Mouse (Mus musculus): ENCODE measurements around the gene Brsk1. TPM values are rescaled to one million over a fixed set of nuclear protein-coding genes. Genes with fewer than 3 reads are reported as not detected.

The Brsk1 gene
- polyA plus RNA-seq, 1 experiment from 2014 or later: 1.7 TPM

- H3K4me1 ChIP-seq (ENCODE audit: control insufficient read depth, insufficient read depth, low read length): peaks cover 32% of the 10 kb centered on the region
- H3K27me3 ChIP-seq (ENCODE audit: control insufficient read depth, insufficient read depth, low read length): no peaks in the 10 kb centered on the region
- H3K36me3 ChIP-seq (ENCODE audit: control insufficient read depth, insufficient read depth, low read length): peaks cover 6% of the 10 kb centered on the region
- peak within 1 kb of the TSS; percentile 96 for H3K27ac ChIP-seq (ENCODE audit: low read depth, low read length)
- under 1% methylated on average over 53 of the region's 54 CpGs for WGBS (ENCODE audit: insufficient replicate concordance)
- H3K9me3 ChIP-seq (replicated peaks; ENCODE audit: control insufficient read depth, low read length): no peaks in the 10 kb centered on the region
- H3K4me2 ChIP-seq: peak within 1 kb of the TSS; percentile 71
- peak within 1 kb of the TSS; percentile 94 for H3K9ac ChIP-seq (ENCODE audit: low read depth, low read length)
- ATAC-seq (replicated peaks; ENCODE audit: insufficient number of reproducible peaks, low FRiP score, low TSS enrichment): peak; percentile 97
- peak within 1 kb of the TSS; percentile 91 for H3K4me3 ChIP-seq (ENCODE audit: low read depth, low read length)
These were observed 31.4 kb upstream of the Brsk1 start, which contains the start of gene Ppp6r1 for GRCm38 (mm10) chr7:4658912-4659551. Ppp6r1 (minus strand) TSS chr7:4659019.

GRCm38 (mm10) chr7:4659911-4660443, 30.4 kb upstream of the Brsk1 start:
- H3K9me3 ChIP-seq (replicated peaks; ENCODE audit: control insufficient read depth, low read length): no peaks in the 10 kb centered on the region
- peak overlapping the region; percentile 94 for H3K9ac ChIP-seq (ENCODE audit: low read depth, low read length)
- ATAC-seq (replicated peaks; ENCODE audit: insufficient number of reproducible peaks, low FRiP score, low TSS enrichment): no peak
- H3K4me1 ChIP-seq (ENCODE audit: control insufficient read depth, insufficient read depth, low read length): peaks cover 25% of the 10 kb centered on the region
- H3K4me3 ChIP-seq (ENCODE audit: low read depth, low read length): peak overlapping the region; percentile 91
- WGBS (ENCODE audit: insufficient replicate concordance): 69% methylated on average over 3 of the region's 3 CpGs
- H3K4me2 ChIP-seq: peak overlapping the region; percentile 71
- peaks cover 12% of the 10 kb centered on the region for H3K36me3 ChIP-seq (ENCODE audit: control insufficient read depth, insufficient read depth, low read length)
- H3K27ac ChIP-seq (ENCODE audit: low read depth, low read length): peak overlapping the region; percentile 96; the same call in 1 of the 2 replicates
- no peaks in the 10 kb centered on the region for H3K27me3 ChIP-seq (ENCODE audit: control insufficient read depth, insufficient read depth, low read length)

- no peak overlapping the region for H3K27ac ChIP-seq (ENCODE audit: low read depth, low read length)
- H3K4me1 ChIP-seq (ENCODE audit: control insufficient read depth, insufficient read depth, low read length): peaks cover 6% of the 10 kb centered on the region
- no peaks in the 10 kb centered on the region for H3K9me3 ChIP-seq (replicated peaks; ENCODE audit: control insufficient read depth, low read length)
- ATAC-seq (replicated peaks; ENCODE audit: insufficient number of reproducible peaks, low FRiP score, low TSS enrichment): no peak
- peaks cover 18% of the 10 kb centered on the region for H3K36me3 ChIP-seq (ENCODE audit: control insufficient read depth, insufficient read depth, low read length)
- no peaks in the 10 kb centered on the region for H3K27me3 ChIP-seq (ENCODE audit: control insufficient read depth, insufficient read depth, low read length)
- no peak overlapping the region for H3K9ac ChIP-seq (ENCODE audit: low read depth, low read length)
- H3K4me2 ChIP-seq: no peak overlapping the region
- no peak overlapping the region for H3K4me3 ChIP-seq (ENCODE audit: low read depth, low read length)
- WGBS (ENCODE audit: insufficient replicate concordance): 61% methylated on average over 8 of the region's 8 CpGs
These were observed 27.2 kb upstream of the Brsk1 start for GRCm38 (mm10) chr7:4663179-4663578.

GRCm38 (mm10) chr7:4663742-4664141, 26.7 kb upstream of the Brsk1 start:
- no peaks in the 10 kb centered on the region for H3K27me3 ChIP-seq (ENCODE audit: control insufficient read depth, insufficient read depth, low read length)
- peaks cover 22% of the 10 kb centered on the region for H3K36me3 ChIP-seq (ENCODE audit: control insufficient read depth, insufficient read depth, low read length)
- 83% methylated on average over 2 of the region's 2 CpGs for WGBS (ENCODE audit: insufficient replicate concordance)

GRCm38 (mm10) chr7:4666871-4667270, 23.5 kb upstream of the Brsk1 start:
- H3K36me3 ChIP-seq (ENCODE audit: control insufficient read depth, insufficient read depth, low read length): peaks cover 26% of the 10 kb centered on the region
- ATAC-seq (replicated peaks; ENCODE audit: insufficient number of reproducible peaks, low FRiP score, low TSS enrichment): no peak
- no peak overlapping the region for H3K27ac ChIP-seq (ENCODE audit: low read depth, low read length)
- no peak overlapping the region for H3K4me3 ChIP-seq (ENCODE audit: low read depth, low read length)
- no peak overlapping the region for H3K9ac ChIP-seq (ENCODE audit: low read depth, low read length)
- 93% methylated on average over 5 of the region's 5 CpGs for WGBS (ENCODE audit: insufficient replicate concordance)
- H3K4me1 ChIP-seq (ENCODE audit: control insufficient read depth, insufficient read depth, low read length): no peaks in the 10 kb centered on the region
- no peaks in the 10 kb centered on the region for H3K9me3 ChIP-seq (replicated peaks; ENCODE audit: control insufficient read depth, low read length)
- no peaks in the 10 kb centered on the region for H3K27me3 ChIP-seq (ENCODE audit: control insufficient read depth, insufficient read depth, low read length)
- no peak overlapping the region for H3K4me2 ChIP-seq

More at GRCm38 (mm10) chr7:4663742-4664141, 26.7 kb upstream of the Brsk1 start:
- Histone ChIP-seq H3K4me2 (no peak overlapping the region), H3K4me1 (ENCODE audit: control insufficient read depth, insufficient read depth, low read length) (peaks cover 6% of the 10 kb centered on the region), H3K27ac (ENCODE audit: low read depth, low read length) (no peak overlapping the region), H3K4me3 (ENCODE audit: low read depth, low read length) (no peak overlapping the region), H3K9ac (ENCODE audit: low read depth, low read length) (no peak overlapping the region), H3K9me3 (replicated peaks; ENCODE audit: control insufficient read depth, low read length) (no peaks in the 10 kb centered on the region)
- ATAC-seq (replicated peaks; ENCODE audit: insufficient number of reproducible peaks, low FRiP score, low TSS enrichment): no peak

GRCm38 (mm10) chr7:4668506-4668905, 21.9 kb upstream of the Brsk1 start:
- no peak for ATAC-seq (replicated peaks; ENCODE audit: insufficient number of reproducible peaks, low FRiP score, low TSS enrichment)
- Histone ChIP-seq H3K4me1 (ENCODE audit: control insufficient read depth, insufficient read depth, low read length) (no peaks in the 10 kb centered on the region), H3K27me3 (ENCODE audit: control insufficient read depth, insufficient read depth, low read length) (no peaks in the 10 kb centered on the region), H3K27ac (ENCODE audit: low read depth, low read length) (no peak overlapping the region), H3K36me3 (ENCODE audit: control insufficient read depth, insufficient read depth, low read length) (peaks cover 20% of the 10 kb centered on the region), H3K9me3 (replicated peaks; ENCODE audit: control insufficient read depth, low read length) (no peaks in the 10 kb centered on the region), H3K9ac (ENCODE audit: low read depth, low read length) (no peak overlapping the region), H3K4me3 (ENCODE audit: low read depth, low read length) (no peak overlapping the region), H3K4me2 (no peak overlapping the region)
- WGBS (ENCODE audit: insufficient replicate concordance): 91% methylated on average over 8 of the region's 8 CpGs

- no peaks in the 10 kb centered on the region for H3K27me3 ChIP-seq (ENCODE audit: control insufficient read depth, insufficient read depth, low read length)
- peaks cover 20% of the 10 kb centered on the region for H3K36me3 ChIP-seq (ENCODE audit: control insufficient read depth, insufficient read depth, low read length)
- H3K4me2 ChIP-seq: no peak overlapping the region
- H3K27ac ChIP-seq (ENCODE audit: low read depth, low read length): no peak overlapping the region
- no peaks in the 10 kb centered on the region for H3K4me1 ChIP-seq (ENCODE audit: control insufficient read depth, insufficient read depth, low read length)
- no peaks in the 10 kb centered on the region for H3K9me3 ChIP-seq (replicated peaks; ENCODE audit: control insufficient read depth, low read length)
- no peak overlapping the region for H3K9ac ChIP-seq (ENCODE audit: low read depth, low read length)
- WGBS (ENCODE audit: insufficient replicate concordance): 91% methylated on average over 9 of the region's 9 CpGs
- no peak overlapping the region for H3K4me3 ChIP-seq (ENCODE audit: low read depth, low read length)
- ATAC-seq (replicated peaks; ENCODE audit: insufficient number of reproducible peaks, low FRiP score, low TSS enrichment): no peak
These were observed 21.2 kb upstream of the Brsk1 start for GRCm38 (mm10) chr7:4669156-4669555.

GRCm38 (mm10) chr7:4670655-4671255, 19.6 kb upstream of the Brsk1 start:
- Histone ChIP-seq H3K36me3 (ENCODE audit: control insufficient read depth, insufficient read depth, low read length) (peaks cover 14% of the 10 kb centered on the region), H3K27ac (ENCODE audit: low read depth, low read length) (peak overlapping the region; percentile 7; the same call in 1 of the 2 replicates)
- WGBS (ENCODE audit: insufficient replicate concordance): 81% methylated on average over 8 of the region's 8 CpGs

More at GRCm38 (mm10) chr7:4670655-4671255, 19.6 kb upstream of the Brsk1 start:
- ATAC-seq (replicated peaks; ENCODE audit: insufficient number of reproducible peaks, low FRiP score, low TSS enrichment): peak; percentile 70; the same call in 1 of the 2 replicates
- Histone ChIP-seq H3K4me2 (no peak overlapping the region), H3K9ac (ENCODE audit: low read depth, low read length) (no peak overlapping the region), H3K9me3 (replicated peaks; ENCODE audit: control insufficient read depth, low read length) (no peaks in the 10 kb centered on the region), H3K4me3 (ENCODE audit: low read depth, low read length) (no peak overlapping the region), H3K4me1 (ENCODE audit: control insufficient read depth, insufficient read depth, low read length) (no peaks in the 10 kb centered on the region), H3K27me3 (ENCODE audit: control insufficient read depth, insufficient read depth, low read length) (no peaks in the 10 kb centered on the region)

Data from heart, embryonic 11.5 days (tissue).